Mouse (Mus musculus) stomach, embryonic 16.5 days (tissue): ENCODE results near the gene Tmem132a. TPM values are rescaled to one million over a fixed set of nuclear protein-coding genes. Genes with fewer than 3 reads are reported as not detected.

Source experiments
- ATAC-seq: fragments of 200-750 bp; cut with Nextera tagmentation; 2 replicates; pipeline ENCODE4 v1.8.0; 2017; ENCODE audit warnings: moderate number of reproducible peaks, moderate TSS enrichment; ENCODE audit not compliant: insufficient read depth, low FRiP score
- H3K27ac ChIP-seq: fragments of 300-500 bp; sonication (generic); 2 replicates; pipeline ENCODE4 v1.5.1; 2014; ENCODE audit warnings: low read length
- H3K27me3 ChIP-seq: fragments of 300-500 bp; sonication (generic); 2 replicates; pipeline ENCODE4 v1.6.1; 2014; ENCODE audit warnings: low read length, control low read depth, mixed read lengths; ENCODE audit not compliant: control insufficient read depth, insufficient read depth
- H3K36me3 ChIP-seq: fragments of 300-500 bp; sonication (generic); 2 replicates; pipeline ENCODE4 v1.6.1; 2014; ENCODE audit warnings: low read length; ENCODE audit not compliant: control insufficient read depth, insufficient read depth
- H3K4me1 ChIP-seq: fragments of 300-500 bp; sonication (generic); 2 replicates; pipeline ENCODE4 v1.6.1; 2014; ENCODE audit warnings: low read length, control low read depth, mixed read lengths; ENCODE audit not compliant: control insufficient read depth, insufficient read depth
- H3K4me2 ChIP-seq: fragments of 300-500 bp; sonication (generic); 2 replicates; pipeline ENCODE4 v1.6.1; 2014; ENCODE audit warnings: low read depth, low read length, mixed read lengths
- H3K4me3 ChIP-seq: fragments of 300-500 bp; sonication (generic); replicated peaks from 2 replicates; pipeline ENCODE4 v1.5.1; 2014; ENCODE audit warnings: mild to moderate bottlenecking, low read length
- H3K9ac ChIP-seq: fragments of 300-500 bp; sonication (generic); 2 replicates; pipeline ENCODE4 v1.6.1; 2014; ENCODE audit warnings: low read length
- H3K9me3 ChIP-seq: fragments of 300-500 bp; sonication (generic); replicated peaks from 2 replicates; pipeline ENCODE4 v1.6.1; 2016; ENCODE audit warnings: low read length, control low read depth; ENCODE audit not compliant: control insufficient read depth
- WGBS: fragments of 180-500 bp; shearing (Covaris S2); extraction: QIAGEN DNeasy Blood & Tissue Kit; methylation state at CpG from one replicate; pipeline ENCODE4 v1.1.7; 2014; 5-methylcytosine and 5-hydroxymethylcytosine counted together
- polyA plus RNA-seq: library from polyadenylated mRNA; unstranded; fragments of >200 nt; fragmentation: Nextera tagmentation; extraction: Ambion mirVana; gene quantifications from 2 replicates; pipeline ENCODE4 v1.2.1, GENCODE M21; 2015

Tmem132a gene
- polyA plus RNA-seq, 1 experiment from 2014 or later, result 66.3 TPM

- no peaks in the 10 kb centered on the region for H3K9me3 ChIP-seq
- no peak overlapping the region for H3K9ac ChIP-seq
- ATAC-seq, result no peak
- WGBS, result 90% methylated on average over 5 of the region's 5 CpGs
- no peaks in the 10 kb centered on the region for H3K27me3 ChIP-seq
- no peaks in the 10 kb centered on the region for H3K4me1 ChIP-seq
- H3K4me3 ChIP-seq, result no peak overlapping the region
- no peaks in the 10 kb centered on the region for H3K36me3 ChIP-seq
- no peak overlapping the region for H3K27ac ChIP-seq
- no peak overlapping the region for H3K4me2 ChIP-seq
These were observed 41.4 kb downstream of the Tmem132a start for GRCm38 (mm10) chr19:10828321-10828720.

DNA sequence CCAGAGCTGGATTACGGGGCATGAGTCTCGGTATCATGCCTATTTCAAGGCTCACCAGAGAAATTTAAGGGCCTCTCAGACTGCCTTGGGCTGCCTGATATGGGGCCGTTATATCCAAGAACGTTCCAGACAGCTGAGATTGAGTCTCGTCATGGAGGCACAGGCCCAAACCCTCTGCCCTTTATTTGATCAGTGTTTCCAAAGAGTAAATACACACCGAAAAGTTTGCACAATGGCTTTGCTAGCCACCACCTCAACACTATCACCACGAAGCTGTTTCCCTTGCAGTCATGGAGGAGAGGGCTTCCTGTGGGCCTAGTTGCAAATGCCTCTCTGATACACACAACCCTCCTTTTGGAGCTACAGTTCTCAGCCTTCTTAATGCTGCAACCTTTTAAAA lies 45.7 kb downstream of the Tmem132a start:
- H3K9ac ChIP-seq, result no peak overlapping the region
- H3K4me1 ChIP-seq, result no peaks in the 10 kb centered on the region
- no peak overlapping the region for H3K4me2 ChIP-seq
- no peak overlapping the region for H3K4me3 ChIP-seq
- no peak overlapping the region for H3K27ac ChIP-seq
- WGBS, result 67% methylated on average over 7 of the region's 7 CpGs
- no peaks in the 10 kb centered on the region for H3K36me3 ChIP-seq
- no peaks in the 10 kb centered on the region for H3K27me3 ChIP-seq
- no peaks in the 10 kb centered on the region for H3K9me3 ChIP-seq
- no peak for ATAC-seq

DNA sequence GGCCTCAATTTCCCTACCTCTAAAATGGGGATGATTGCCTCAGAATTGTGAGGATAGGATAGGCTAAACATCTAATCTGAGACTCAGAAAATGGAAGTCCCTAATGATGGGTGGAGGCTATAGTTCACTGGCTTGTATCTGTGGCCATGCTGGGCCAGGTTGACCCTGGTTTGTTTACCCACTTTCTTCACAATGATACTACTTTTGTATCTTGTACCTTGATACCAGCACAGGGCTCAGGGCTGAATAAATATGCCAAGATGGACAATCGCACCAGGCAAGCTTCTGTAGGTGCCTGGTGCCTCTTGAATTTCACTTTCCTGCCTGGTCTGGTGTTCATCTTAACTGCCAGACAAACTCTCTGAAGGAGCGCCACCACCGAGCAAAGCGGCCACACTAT lies 47.2 kb downstream of the Tmem132a start:
- Histone ChIP-seq H3K36me3 (no peaks in the 10 kb centered on the region), H3K4me1 (no peaks in the 10 kb centered on the region), H3K27ac (no peak overlapping the region), H3K4me2 (no peak overlapping the region), H3K9me3 (no peaks in the 10 kb centered on the region), H3K9ac (no peak overlapping the region), H3K27me3 (no peaks in the 10 kb centered on the region), H3K4me3 (no peak overlapping the region)
- 88% methylated on average over 4 of the region's 4 CpGs for WGBS
- no peak for ATAC-seq

DNA sequence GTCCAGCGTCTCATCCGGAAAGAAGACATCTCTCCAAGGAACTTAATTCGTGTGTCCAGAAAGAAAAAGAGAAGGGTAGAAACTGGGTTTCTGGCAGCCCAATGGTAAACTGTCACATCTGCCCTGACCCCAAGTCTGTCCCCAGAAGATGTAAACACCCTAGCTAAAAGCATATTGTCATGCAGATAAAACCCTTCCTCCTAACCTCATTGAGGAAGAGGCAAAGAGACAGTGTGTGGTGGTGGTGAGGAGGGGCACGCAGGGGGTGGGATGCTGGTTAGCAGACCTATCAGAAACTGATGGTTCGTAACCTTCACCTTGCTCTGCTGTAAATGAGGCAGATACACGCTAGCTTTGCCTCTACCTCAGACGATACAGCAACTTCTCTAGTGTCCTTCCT lies 48.4 kb downstream of the Tmem132a start:
- Histone ChIP-seq H3K36me3 (no peaks in the 10 kb centered on the region), H3K9ac (no peak overlapping the region), H3K4me1 (no peaks in the 10 kb centered on the region), H3K4me2 (no peak overlapping the region), H3K27ac (no peak overlapping the region), H3K9me3 (no peaks in the 10 kb centered on the region), H3K4me3 (no peak overlapping the region), H3K27me3 (no peaks in the 10 kb centered on the region)
- WGBS, result 66% methylated on average over 7 of the region's 7 CpGs
- no peak for ATAC-seq

- no peaks in the 10 kb centered on the region for H3K9me3 ChIP-seq
- H3K4me3 ChIP-seq, result peak overlapping the region; percentile 11; the same call in 1 of the 2 replicates
- H3K9ac ChIP-seq, result no peak overlapping the region; the same call in 1 of the 2 replicates
- no peaks in the 10 kb centered on the region for H3K4me1 ChIP-seq
- WGBS, result 23% methylated on average over 17 of the region's 17 CpGs
- H3K4me2 ChIP-seq, result peak overlapping the region; percentile 37
- no peaks in the 10 kb centered on the region for H3K27me3 ChIP-seq
- no peaks in the 10 kb centered on the region for H3K36me3 ChIP-seq
- peak overlapping the region; percentile 55 for H3K27ac ChIP-seq
- ATAC-seq, result peak; percentile 83; the same call in 1 of the 2 replicates
These were observed 51.4 kb downstream of the Tmem132a start for GRCm38 (mm10) chr19:10818217-10818946.

- 56% methylated on average over 2 of the region's 2 CpGs for WGBS
- Histone ChIP-seq H3K9ac (no peak overlapping the region), H3K27me3 (no peaks in the 10 kb centered on the region), H3K4me1 (no peaks in the 10 kb centered on the region), H3K36me3 (no peaks in the 10 kb centered on the region), H3K9me3 (no peaks in the 10 kb centered on the region), H3K4me2 (no peak overlapping the region), H3K27ac (no peak overlapping the region), H3K4me3 (no peak overlapping the region)
- no peak for ATAC-seq
These were observed 53.3 kb downstream of the Tmem132a start for GRCm38 (mm10) chr19:10816462-10816861.

DNA sequence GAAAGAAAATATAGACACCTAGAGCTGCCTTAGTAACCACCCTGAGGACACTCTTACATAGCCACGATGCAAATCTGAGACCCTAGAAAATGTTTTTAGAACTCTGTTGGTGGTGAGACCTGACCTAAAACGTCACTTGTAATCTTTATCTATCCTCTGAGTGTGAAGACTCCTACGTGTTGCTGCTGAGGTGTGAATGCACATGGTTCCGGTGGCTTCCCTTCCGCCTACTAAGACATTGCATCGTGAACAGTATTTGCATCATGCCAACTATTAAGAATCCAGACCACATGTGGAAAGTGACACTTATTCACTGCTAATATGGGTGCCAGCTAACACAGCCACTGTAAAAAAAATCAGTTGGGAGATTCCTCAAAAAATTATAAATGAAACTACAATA lies 53.9 kb downstream of the Tmem132a start:
- no peak overlapping the region for H3K27ac ChIP-seq
- no peak overlapping the region for H3K4me3 ChIP-seq
- H3K4me2 ChIP-seq, result no peak overlapping the region
- no peaks in the 10 kb centered on the region for H3K27me3 ChIP-seq
- H3K9ac ChIP-seq, result no peak overlapping the region
- WGBS, result 85% methylated on average over 6 of the region's 6 CpGs
- no peak for ATAC-seq
- no peaks in the 10 kb centered on the region for H3K4me1 ChIP-seq
- H3K9me3 ChIP-seq, result no peaks in the 10 kb centered on the region
- H3K36me3 ChIP-seq, result no peaks in the 10 kb centered on the region

DNA sequence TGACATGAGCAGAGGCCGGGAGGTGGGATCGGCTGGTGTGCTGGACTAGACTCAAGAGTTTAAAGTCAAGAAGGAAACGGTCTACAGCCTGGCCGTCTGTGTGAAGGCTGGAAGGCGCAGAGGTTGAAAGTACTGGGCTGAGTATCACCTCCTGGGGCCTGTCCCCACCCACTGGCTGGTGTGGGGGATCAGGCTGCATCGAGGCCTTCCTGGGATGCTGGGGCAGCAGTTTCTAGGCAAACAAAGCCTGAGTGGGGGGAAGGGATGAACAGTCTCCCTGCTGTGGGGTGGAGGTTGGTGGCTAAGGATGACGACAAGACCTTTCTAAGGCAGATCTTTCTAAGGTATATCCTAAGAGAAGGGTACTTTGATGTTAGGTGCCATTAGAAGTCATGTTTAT lies 55.8 kb downstream of the Tmem132a start:
- no peak overlapping the region for H3K27ac ChIP-seq
- H3K4me2 ChIP-seq, result no peak overlapping the region
- H3K4me1 ChIP-seq, result no peaks in the 10 kb centered on the region
- H3K36me3 ChIP-seq, result no peaks in the 10 kb centered on the region
- H3K27me3 ChIP-seq, result no peaks in the 10 kb centered on the region
- H3K4me3 ChIP-seq, result no peak overlapping the region
- ATAC-seq, result no peak
- no peak overlapping the region for H3K9ac ChIP-seq
- WGBS, result 56% methylated on average over 7 of the region's 7 CpGs
- no peaks in the 10 kb centered on the region for H3K9me3 ChIP-seq

DNA sequence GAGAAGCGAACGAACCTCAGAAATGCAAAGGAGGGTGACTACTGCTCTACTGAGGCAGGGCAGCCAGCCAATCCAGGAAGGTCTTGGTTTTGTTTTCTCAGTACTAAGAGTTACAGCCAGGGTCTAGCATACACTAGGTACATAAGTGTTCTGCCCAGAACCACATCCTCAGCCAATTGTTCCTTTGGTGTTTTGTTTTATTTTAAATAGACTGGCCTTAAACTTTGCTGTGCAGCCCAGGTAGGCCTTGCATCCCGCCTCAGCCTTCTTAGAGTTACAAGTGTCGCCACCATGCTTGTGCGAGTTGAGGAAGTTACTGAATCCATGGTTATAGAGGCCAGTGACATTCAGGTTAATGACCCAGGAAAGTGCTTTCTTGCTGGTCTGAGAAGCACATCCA lies 56.7 kb downstream of the Tmem132a start:
- no peaks in the 10 kb centered on the region for H3K36me3 ChIP-seq
- no peak for ATAC-seq
- WGBS, result 95% methylated on average over 5 of the region's 5 CpGs

More for the DNA sequence above, 56.7 kb downstream of the Tmem132a start:
- Histone ChIP-seq H3K4me1 (no peaks in the 10 kb centered on the region), H3K9me3 (no peaks in the 10 kb centered on the region), H3K27ac (no peak overlapping the region), H3K9ac (no peak overlapping the region), H3K4me2 (no peak overlapping the region), H3K27me3 (no peaks in the 10 kb centered on the region), H3K4me3 (no peak overlapping the region)
